Mouse (Mus musculus) heart, adult 8-10 months (tissue): ENCODE measurements around the gene Lsm12. TPM values are rescaled to one million over a fixed set of nuclear protein-coding genes. Genes with fewer than 3 reads are reported as not detected.
A peak's percentile ranks its signal among the peaks of the same experiment; 100 is the strongest.

Experiments
- DNase-seq: peaks from one replicate; pipeline ENCODE4 v3.0.0; 2022; ENCODE audit warnings: low spot score
- total RNA-seq, 4 experiments: library from RNA; stranded (reverse); gene quantifications; 2 replicates each; pipeline ENCODE4 v1.2.4; 2022

Gene Lsm12
- total RNA-seq, 4 experiments from 2014 or later: 45.4 to 51.9 (median 48.8) TPM

GRCm38 (mm10) chr11:102216056-102216885, 31.2 kb upstream of the Lsm12 start:
- no peak for DNase-seq

GRCm38 (mm10) chr11:102215511-102215910, 30.4 kb upstream of the Lsm12 start:
- DNase-seq: no peak

GRCm38 (mm10) chr11:102214430-102215156, 29.5 kb upstream of the Lsm12 start:
- DNase-seq: no peak

- DNase-seq: no peak
These were observed 26.8 kb upstream of the Lsm12 start for GRCm38 (mm10) chr11:102211936-102212341.

- DNase-seq: no peak
These were observed 25.9 kb upstream of the Lsm12 start for GRCm38 (mm10) chr11:102211011-102211410.

GRCm38 (mm10) chr11:102210185-102210584, 25.1 kb upstream of the Lsm12 start:
- no peak for DNase-seq

- no peak for DNase-seq
These were observed 24.6 kb upstream of the Lsm12 start for GRCm38 (mm10) chr11:102209742-102210141.

- DNase-seq: no peak
These were observed 23.8 kb upstream of the Lsm12 start for GRCm38 (mm10) chr11:102208846-102209245.

- no peak for DNase-seq
These were observed 23.0 kb upstream of the Lsm12 start for GRCm38 (mm10) chr11:102207825-102208777.

GRCm38 (mm10) chr11:102206481-102206880, 21.4 kb upstream of the Lsm12 start:
- DNase-seq: no peak

- DNase-seq: no peak
These were observed 16.3 kb upstream of the Lsm12 start for GRCm38 (mm10) chr11:102201408-102201821.

GRCm38 (mm10) chr11:102199856-102200255, 14.8 kb upstream of the Lsm12 start:
- DNase-seq: no peak

- DNase-seq: no peak
These were observed 13.1 kb upstream of the Lsm12 start for GRCm38 (mm10) chr11:102198245-102198644.

- no peak for DNase-seq
These were observed 11.1 kb upstream of the Lsm12 start for GRCm38 (mm10) chr11:102196018-102196797.

- no peak for DNase-seq
These were observed 8.8 kb upstream of the Lsm12 start for GRCm38 (mm10) chr11:102193657-102194440.

GRCm38 (mm10) chr11:102190848-102191247, 5.8 kb upstream of the Lsm12 start:
- DNase-seq: no peak

- peak; percentile 94 for DNase-seq
These were observed 4.7 kb upstream of the Lsm12 start, which contains the start of gene G6pc3 for GRCm38 (mm10) chr11:102189461-102190436. Gene G6pc3 (plus strand): TSS chr11:102189620.

GRCm38 (mm10) chr11:102188980-102189379, 3.9 kb upstream of the Lsm12 start:
- DNase-seq: no peak

GRCm38 (mm10) chr11:102186235-102186634, 1.1 kb upstream of the Lsm12 start:
- DNase-seq: no peak
